ENCODE assay signal across 9 mouse cellular contexts in the genomic region with DNA sequence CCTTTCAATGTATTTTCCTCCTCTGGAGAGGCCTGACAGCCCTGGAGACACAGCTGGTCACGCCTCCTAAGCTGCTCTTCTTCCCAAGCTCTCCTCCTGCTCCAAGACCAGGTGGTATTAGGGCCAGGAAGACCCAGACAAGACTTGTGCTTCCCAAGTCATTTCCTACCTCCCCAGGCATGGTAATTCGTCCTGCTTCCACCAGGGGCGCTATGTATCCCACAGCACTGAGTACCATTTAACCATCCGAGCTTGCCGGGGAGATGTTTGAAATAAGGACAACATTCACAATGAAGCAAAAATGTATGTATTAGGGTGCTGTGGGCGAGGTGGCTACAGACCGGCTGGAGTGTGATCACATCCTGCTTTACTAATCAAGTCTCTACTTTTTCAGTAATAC.
DNase-seq lines count a peak whose midpoint lies in the region; ATAC-seq and TF ChIP-seq lines count a peak whose summit lies in the region.
"Had no signal": no experiment of that assay in that cellular context is flagged by ENCODE, and none has a peak within 500 bp of the region (broad histone marks: within the 10 kb centered on the region; RNA-seq: fewer than 3 reads in every experiment).

No protein-coding gene starts in this region.

- TF ChIP-seq CTCF in heart, postnatal 0 days (IDR thresholded peaks at IDR 0.05; ENCODE audit: low read depth): peak; percentile 61
- peak; percentile 33; the same call in 1 of the 2 replicates for TF ChIP-seq CTCF in embryonic fibroblast, embryonic 13.5 days (IDR thresholded peaks at IDR 0.05; ENCODE audit: borderline replicate concordance, insufficient read depth, low read length)

- H3K9me3 ChIP-seq in heart, postnatal 0 days (replicated peaks; ENCODE audit: control insufficient read depth, low read length): no peaks in the 10 kb centered on the region
- H3K9me3 ChIP-seq in neural tube, embryonic 12.5 days: no peaks in the 10 kb centered on the region
- no peaks in the 10 kb centered on the region for H3K9me3 ChIP-seq in forebrain, embryonic 15.5 days
- H3K9me3 ChIP-seq: stomach, embryonic 15.5 days had no signal

- no peak for ATAC-seq in heart, postnatal 0 days (ENCODE audit: insufficient read depth, low read depth)
- peak; percentile 19 for ATAC-seq in neural tube, embryonic 12.5 days (ENCODE audit: low FRiP score, low read depth)
- no peak for ATAC-seq in forebrain, embryonic 15.5 days (replicated peaks)

- no peak for TF ChIP-seq EP300 in heart, postnatal 0 days (IDR thresholded peaks at IDR 0.05; ENCODE audit: low read depth)

- 46% methylated on average over 7 of the region's 7 CpGs for WGBS in heart, postnatal 0 days
- WGBS in neural tube, embryonic 12.5 days: 42% methylated on average over 7 of the region's 7 CpGs
- 52% methylated on average over 7 of the region's 7 CpGs for WGBS in forebrain, embryonic 15.5 days

- no peaks in the 10 kb centered on the region for H3K27me3 ChIP-seq in heart, postnatal 0 days (ENCODE audit: control insufficient read depth, insufficient read depth, low read length)
- H3K27me3 ChIP-seq in neural tube, embryonic 12.5 days (replicated peaks): no peaks in the 10 kb centered on the region
- H3K27me3 ChIP-seq in forebrain, embryonic 15.5 days: no peaks in the 10 kb centered on the region
- H3K27me3 ChIP-seq: stomach, embryonic 15.5 days had no signal

- H3K9ac ChIP-seq in heart, postnatal 0 days (replicated peaks; ENCODE audit: low read depth, low read length): no peak overlapping the region
- no peak overlapping the region for H3K9ac ChIP-seq in neural tube, embryonic 12.5 days
- no peak overlapping the region for H3K9ac ChIP-seq in forebrain, embryonic 15.5 days (replicated peaks)
- H3K9ac ChIP-seq: stomach, embryonic 15.5 days had no signal

- H3K4me2 ChIP-seq in heart, postnatal 0 days (ENCODE audit: low read depth, low read length): no peak overlapping the region
- H3K4me2 ChIP-seq in neural tube, embryonic 12.5 days (replicated peaks): no peak overlapping the region
- no peak overlapping the region for H3K4me2 ChIP-seq in forebrain, embryonic 15.5 days (replicated peaks)
- H3K4me2 ChIP-seq: stomach, embryonic 15.5 days had no signal

- H3K4me1 ChIP-seq in heart, postnatal 0 days (ENCODE audit: control insufficient read depth, insufficient read depth): peaks cover 5% of the 10 kb centered on the region
- H3K4me1 ChIP-seq in embryonic fibroblast, embryonic 13.5 days (ENCODE audit: control insufficient read depth, insufficient read depth, low read length): no peaks in the 10 kb centered on the region
- no peaks in the 10 kb centered on the region for H3K4me1 ChIP-seq in neural tube, embryonic 12.5 days
- no peaks in the 10 kb centered on the region for H3K4me1 ChIP-seq in forebrain, embryonic 15.5 days
- H3K4me1 ChIP-seq: stomach, embryonic 15.5 days had no signal

- no peak for TF ChIP-seq POLR2A in embryonic fibroblast, embryonic 13.5 days (IDR thresholded peaks at IDR 0.05; ENCODE audit: low read depth, low read length)

- no peaks in the 10 kb centered on the region for H3K36me3 ChIP-seq in heart, postnatal 0 days (replicated peaks; ENCODE audit: control insufficient read depth, insufficient read depth, low read length)
- H3K36me3 ChIP-seq in neural tube, embryonic 12.5 days: no peaks in the 10 kb centered on the region
- H3K36me3 ChIP-seq in forebrain, embryonic 15.5 days: no peaks in the 10 kb centered on the region
- H3K36me3 ChIP-seq: stomach, embryonic 15.5 days had no signal

- no peak overlapping the region for H3K27ac ChIP-seq in heart, postnatal 0 days (ENCODE audit: low read depth)
- no peak overlapping the region for H3K27ac ChIP-seq in embryonic fibroblast, embryonic 13.5 days (ENCODE audit: insufficient read depth, low read length)
- H3K27ac ChIP-seq in neural tube, embryonic 12.5 days: no peak overlapping the region
- no peak overlapping the region for H3K27ac ChIP-seq in forebrain, embryonic 15.5 days (replicated peaks)
- H3K27ac ChIP-seq: stomach, embryonic 15.5 days had no signal

- DNase-seq in heart, postnatal 0 days (ENCODE audit: low spot score): peak; percentile 20
- no peak for DNase-seq in heart, adult 9 months (ENCODE audit: low spot score in 2 of 2)
- DNase-seq in CD4-positive helper T cell, adult 2 months (ENCODE audit: low read depth, low spot score): peak; percentile 36
- DNase-seq in T-cell, adult 2 months (ENCODE audit: low spot score): peak; percentile 15
- peak; percentile 10 to 12 for DNase-seq in layer of hippocampus, postnatal 25 days (ENCODE audit: extremely low spot score in 1 of 2, low spot score in 1 of 2)

- H3K4me3 ChIP-seq in heart, postnatal 0 days (ENCODE audit: low read depth, low read length): no peak overlapping the region
- H3K4me3 ChIP-seq in embryonic fibroblast, embryonic 13.5 days (ENCODE audit: insufficient read depth, low read length): no peak overlapping the region
- H3K4me3 ChIP-seq in neural tube, embryonic 12.5 days: no peak overlapping the region
- H3K4me3 ChIP-seq in forebrain, embryonic 15.5 days: no peak overlapping the region
- H3K4me3 ChIP-seq: stomach, embryonic 15.5 days had no signal

Comparison
In these comparisons a context has a peak if more than half of its experiments do, and no peak if none do; other contexts are left out.
1. DNase-seq: peak in heart, postnatal 0 days (single experiment), CD4-positive helper T cell, adult 2 months (single experiment), T-cell, adult 2 months (single experiment) and layer of hippocampus, postnatal 25 days (2 of 2); none in heart, adult 9 months (0 of 2).